Mouse (Mus musculus) testis, adult 2 months (tissue): ENCODE measurements around the gene Tmem95.

Experiments used
- CTCF ChIP-seq: fragments of 200-500 bp; IDR thresholded peaks from 2 replicates; pipeline ENCODE4 v1.5.1; 2012; ENCODE audit warnings: low read depth, mild to moderate bottlenecking, inconsistent platforms, low read length, moderate library complexity; ENCODE audit not compliant: control insufficient read depth, insufficient read depth, insufficient replicate concordance
- POLR2A ChIP-seq: fragments of 200-500 bp; IDR thresholded peaks from 2 replicates; pipeline ENCODE4 v1.6.1; 2012; ENCODE audit warnings: low read depth, mild to moderate bottlenecking, inconsistent platforms, low read length, moderate library complexity; ENCODE audit not compliant: control insufficient read depth

DNA sequence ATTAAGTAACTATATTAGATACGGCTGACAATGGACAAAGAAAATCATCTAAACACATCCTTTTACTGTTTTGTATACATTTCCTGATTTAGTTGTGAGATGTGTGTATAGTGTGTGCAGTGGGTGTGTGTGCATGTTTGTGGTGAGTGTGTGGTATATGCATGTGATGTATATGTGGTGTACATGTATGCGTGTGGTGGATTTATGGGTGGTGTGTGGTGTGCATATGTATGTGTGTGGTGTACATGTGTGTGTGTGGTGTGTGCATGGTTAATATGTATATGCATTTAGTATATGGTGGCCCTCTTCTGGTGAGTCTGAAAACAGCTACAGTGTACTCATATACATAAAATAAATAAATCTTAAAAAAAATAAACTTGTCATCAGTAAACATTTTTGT lies 49.7 kb upstream of the Tmem95 start:
- no peak for TF ChIP-seq CTCF
- TF ChIP-seq POLR2A: no peak
